20 mouse cellular contexts compared by ENCODE assay signal in the genomic region with DNA sequence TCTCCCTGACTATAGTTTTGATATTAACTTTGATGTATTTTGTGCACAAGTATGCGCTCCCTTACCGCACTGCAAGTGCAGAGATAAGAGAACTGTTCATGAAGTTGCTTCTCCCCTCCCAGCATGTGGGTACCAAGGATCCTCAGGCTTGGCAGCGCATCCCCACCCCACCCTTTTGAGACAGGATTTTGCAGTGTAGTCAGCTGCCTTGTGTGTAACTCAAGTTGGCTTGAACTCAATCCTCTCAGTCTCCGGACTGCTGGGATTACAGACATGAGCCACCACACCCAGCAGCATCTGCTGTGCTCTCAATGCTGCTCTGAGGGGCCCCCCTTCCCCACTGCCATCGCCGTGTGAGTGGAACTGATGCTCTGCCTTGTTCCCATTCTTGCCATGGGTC. TPM values are rescaled to one million over a fixed set of nuclear protein-coding genes. Genes with fewer than 3 reads are reported as not detected.
DNase-seq lines count a peak whose midpoint lies in the region; ATAC-seq and TF ChIP-seq lines count a peak whose summit lies in the region.
"Had no signal": no experiment of that assay in that cellular context is flagged by ENCODE, and none has a peak within 500 bp of the region (broad histone marks: within the 10 kb centered on the region; RNA-seq: fewer than 3 reads in every experiment).

No protein-coding gene starts in this region.

- no peak overlapping the region for H3K4me2 ChIP-seq in forebrain, postnatal 0 days (ENCODE audit: low read depth)
- no peak overlapping the region for H3K4me2 ChIP-seq in forebrain, embryonic 16.5 days (ENCODE audit: low read length)
- H3K4me2 ChIP-seq in limb, embryonic 15.5 days, result no peak overlapping the region
- H3K4me2 ChIP-seq in myocyte (ENCODE audit: low read depth), result peak overlapping the region; percentile 61
- H3K4me2 ChIP-seq: heart, embryonic 15.5 days; hindbrain, embryonic 15.5 days; midbrain, embryonic 12.5 days; neural tube, embryonic 12.5 days had no signal

- H3K4me1 ChIP-seq in forebrain, postnatal 0 days (ENCODE audit: insufficient read depth), result no peaks in the 10 kb centered on the region
- H3K4me1 ChIP-seq in forebrain, embryonic 16.5 days (replicated peaks; ENCODE audit: control insufficient read depth, insufficient read depth, low read length), result peaks cover 16% of the 10 kb centered on the region
- peaks cover 37% of the 10 kb centered on the region for H3K4me1 ChIP-seq in limb, embryonic 15.5 days
- H3K4me1 ChIP-seq in limb, embryonic 10.5 days, result no peaks in the 10 kb centered on the region

- no peak for DNase-seq in forebrain, postnatal 0 days
- no peak for DNase-seq in limb, embryonic 10.5 days (ENCODE audit: low spot score)
- peak; percentile 58 for DNase-seq in brain, embryonic 14.5 days (ENCODE audit: low read depth)
- no peak for DNase-seq in thymus, postnatal 10 days (ENCODE audit: low spot score in 2 of 2)
- DNase-seq in layer of hippocampus, adult 2 months (ENCODE audit: low spot score in 2 of 2), result no peak
- DNase-seq: adrenal gland, adult 8-10 months; spleen, adult 18-20 months had no signal

- ATAC-seq in forebrain, postnatal 0 days, result peak; percentile 25; the same call in 1 of the 2 replicates
- no peak for ATAC-seq in forebrain, embryonic 16.5 days
- no peak for ATAC-seq in limb, embryonic 15.5 days (ENCODE audit: insufficient number of reproducible peaks, low FRiP score, low TSS enrichment, low read depth)

- no peak overlapping the region for H3K27ac ChIP-seq in forebrain, postnatal 0 days (ENCODE audit: low read depth, low read length)
- no peak overlapping the region for H3K27ac ChIP-seq in forebrain, embryonic 16.5 days (ENCODE audit: low read length)
- peak overlapping the region; percentile 47 for H3K27ac ChIP-seq in limb, embryonic 15.5 days
- H3K27ac ChIP-seq in limb, embryonic 10.5 days, result no peak overlapping the region
- no peak overlapping the region for H3K27ac ChIP-seq in layer of hippocampus, adult 2 months
- H3K27ac ChIP-seq: heart, embryonic 15.5 days; hindbrain, embryonic 15.5 days; midbrain, embryonic 12.5 days; neural tube, embryonic 12.5 days had no signal

- H3ac ChIP-seq in myocyte (ENCODE audit: control insufficient read depth, insufficient read length), result no peak overlapping the region

- TF ChIP-seq CTCF in forebrain, postnatal 0 days (IDR thresholded peaks at IDR 0.05; ENCODE audit: low read depth), result no peak
- TF ChIP-seq CTCF in brain, embryonic 14.5 days (IDR thresholded peaks at IDR 0.05; ENCODE audit: borderline replicate concordance, extremely low read depth, insufficient read depth, insufficient read length), result no peak
- no peak for TF ChIP-seq CTCF in layer of hippocampus, adult 2 months (conservative IDR thresholded peaks at IDR 0.05)

- TF ChIP-seq POLR2A in brain, embryonic 14.5 days (IDR thresholded peaks at IDR 0.05; ENCODE audit: borderline replicate concordance, extremely low read depth, insufficient read depth, insufficient read length, poor library complexity, severe bottlenecking), result no peak
- TF ChIP-seq POLR2A in myocyte (IDR thresholded peaks at IDR 0.05; ENCODE audit: insufficient read length, low read depth), result no peak

- no peak overlapping the region for H3K9ac ChIP-seq in forebrain, postnatal 0 days
- H3K9ac ChIP-seq in forebrain, embryonic 16.5 days (replicated peaks; ENCODE audit: low read depth, low read length), result no peak overlapping the region
- no peak overlapping the region for H3K9ac ChIP-seq in limb, embryonic 15.5 days
- H3K9ac ChIP-seq: heart, embryonic 15.5 days; hindbrain, embryonic 15.5 days; midbrain, embryonic 12.5 days; neural tube, embryonic 12.5 days had no signal

- 59% methylated on average over 6 of the region's 6 CpGs for WGBS in forebrain, postnatal 0 days
- 68% methylated on average over 6 of the region's 6 CpGs for WGBS in forebrain, embryonic 16.5 days
- 77% methylated on average over 6 of the region's 6 CpGs for WGBS in limb, embryonic 15.5 days
- 93% methylated on average over 6 of the region's 6 CpGs for WGBS in limb, embryonic 10.5 days

- H3K36me3 ChIP-seq in forebrain, postnatal 0 days (ENCODE audit: insufficient read depth), result peaks cover 31% of the 10 kb centered on the region
- peaks cover 5% of the 10 kb centered on the region for H3K36me3 ChIP-seq in forebrain, embryonic 16.5 days (ENCODE audit: control insufficient read depth, insufficient read depth)
- H3K36me3 ChIP-seq in limb, embryonic 15.5 days, result peaks cover 44% of the 10 kb centered on the region
- H3K36me3 ChIP-seq in limb, embryonic 10.5 days, result peaks cover 72% of the 10 kb centered on the region
- H3K36me3 ChIP-seq in myocyte (ENCODE audit: control insufficient read depth, insufficient read depth), result peaks cover 7% of the 10 kb centered on the region

- no peaks in the 10 kb centered on the region for H3K9me3 ChIP-seq in forebrain, postnatal 0 days (ENCODE audit: low read length)
- H3K9me3 ChIP-seq in forebrain, embryonic 16.5 days (ENCODE audit: control insufficient read depth, low read length), result no peaks in the 10 kb centered on the region
- H3K9me3 ChIP-seq in limb, embryonic 15.5 days, result no peaks in the 10 kb centered on the region
- H3K9me3 ChIP-seq in limb, embryonic 10.5 days (replicated peaks), result no peaks in the 10 kb centered on the region
- H3K9me3 ChIP-seq: heart, embryonic 15.5 days; hindbrain, embryonic 15.5 days; midbrain, embryonic 12.5 days; neural tube, embryonic 12.5 days had no signal

- no peaks in the 10 kb centered on the region for H3K27me3 ChIP-seq in forebrain, postnatal 0 days (ENCODE audit: insufficient read depth, low read length)
- no peaks in the 10 kb centered on the region for H3K27me3 ChIP-seq in forebrain, embryonic 16.5 days (replicated peaks; ENCODE audit: control insufficient read depth, insufficient read depth, low read length)
- H3K27me3 ChIP-seq in limb, embryonic 15.5 days, result no peaks in the 10 kb centered on the region
- no peaks in the 10 kb centered on the region for H3K27me3 ChIP-seq in limb, embryonic 10.5 days (ENCODE audit: low read depth, poor library complexity, severe bottlenecking)
- no peaks in the 10 kb centered on the region for H3K27me3 ChIP-seq in myocyte (ENCODE audit: control insufficient read depth, insufficient read depth, insufficient read length)
- H3K27me3 ChIP-seq: heart, embryonic 15.5 days; hindbrain, embryonic 15.5 days; midbrain, embryonic 12.5 days; neural tube, embryonic 12.5 days had no signal

- no peak overlapping the region for H3K4me3 ChIP-seq in forebrain, postnatal 0 days (ENCODE audit: low read depth, low read length)
- no peak overlapping the region for H3K4me3 ChIP-seq in forebrain, embryonic 16.5 days (replicated peaks; ENCODE audit: low read length)
- H3K4me3 ChIP-seq in limb, embryonic 15.5 days, result no peak overlapping the region
- H3K4me3 ChIP-seq in limb, embryonic 10.5 days, result no peak overlapping the region
- no peak overlapping the region for H3K4me3 ChIP-seq in myocyte
- no peak overlapping the region for H3K4me3 ChIP-seq in layer of hippocampus, adult 2 months
- H3K4me3 ChIP-seq: erythroblast, embryonic 14.5 days; heart, embryonic 15.5 days; hindbrain, embryonic 15.5 days; midbrain, embryonic 12.5 days; neural tube, embryonic 12.5 days had no signal

- peaks cover 6% of the 10 kb centered on the region for H3K79me2 ChIP-seq in myocyte (ENCODE audit: control insufficient read depth, insufficient read depth)

RNA-seq across cellular contexts. Expression of a gene that starts 21.0 kb away (rescaled TPM):
- 0.19 TPM in 1 of 2 replicates, not detected in the other for total RNA-seq in forebrain, postnatal 0 days (2014; rRNA removed)
- not detected in 2 replicates for polyA plus RNA-seq in forebrain, postnatal 0 days (2015; fragmentation: Nextera tagmentation; extraction: Ambion mirVana)
- not detected in 2 replicates for polyA plus RNA-seq in forebrain, embryonic 16.5 days (2015; fragmentation: Nextera tagmentation; extraction: Ambion mirVana)
- polyA plus RNA-seq in limb, embryonic 15.5 days (2015; fragmentation: Nextera tagmentation; extraction: Ambion mirVana), result 9.1 and 10.9 TPM in 2 replicates
- 1.5 and 5.5 TPM in 2 replicates for polyA plus RNA-seq in limb, embryonic 10.5 days (2016; fragmentation: Nextera tagmentation; extraction: Ambion mirVana)
- 0.06 and 0.11 TPM in 2 replicates for polyA plus RNA-seq in brain, embryonic 14.5 days (2012; rRNA removed)
- not detected for polyA plus RNA-seq in myocyte (2012; fragmentation: generic; extraction: Trizol)
- total RNA-seq in layer of hippocampus, adult 2 months (2021), result not detected
- total RNA-seq: layer of hippocampus, adult 8-10 months; left cerebral cortex, adult 8-10 months had no signal
- polyA plus RNA-seq: cortical plate, adult 2 months; erythroblast, embryonic 14.5 days; hindbrain, embryonic 15.5 days had no signal

RNA-seq across cellular contexts. Expression of a gene that starts 22.7 kb away (rescaled TPM):
- 19.5 and 25.3 TPM in 2 replicates for total RNA-seq in forebrain, postnatal 0 days (2014; rRNA removed)
- 17.6 and 20.0 TPM in 2 replicates for polyA plus RNA-seq in forebrain, postnatal 0 days (2015; fragmentation: Nextera tagmentation; extraction: Ambion mirVana)
- 26.4 and 28.1 TPM in 2 replicates for polyA plus RNA-seq in forebrain, embryonic 16.5 days (2015; fragmentation: Nextera tagmentation; extraction: Ambion mirVana)
- polyA plus RNA-seq in limb, embryonic 15.5 days (2015; fragmentation: Nextera tagmentation; extraction: Ambion mirVana), result 35.5 and 36.2 TPM in 2 replicates
- polyA plus RNA-seq in limb, embryonic 10.5 days (2016; fragmentation: Nextera tagmentation; extraction: Ambion mirVana), result 41.5 and 42.3 TPM in 2 replicates
- polyA plus RNA-seq in brain, embryonic 14.5 days (2012; rRNA removed), result 26.7 and 28.4 TPM in 2 replicates
- 18.3 TPM for polyA plus RNA-seq in myocyte (2012; fragmentation: generic; extraction: Trizol)
- 1 to 10 TPM; 8.0 to 8.3 TPM for total RNA-seq in layer of hippocampus, adult 2 months (2021)

RNA-seq across cellular contexts. Expression of a gene that starts 37.0 kb away (rescaled TPM):
- total RNA-seq in forebrain, postnatal 0 days (2014; rRNA removed), result not detected in 2 replicates
- not detected in 2 replicates for polyA plus RNA-seq in forebrain, postnatal 0 days (2015; fragmentation: Nextera tagmentation; extraction: Ambion mirVana)
- polyA plus RNA-seq in forebrain, embryonic 16.5 days (2015; fragmentation: Nextera tagmentation; extraction: Ambion mirVana), result not detected in 2 replicates
- polyA plus RNA-seq in limb, embryonic 15.5 days (2015; fragmentation: Nextera tagmentation; extraction: Ambion mirVana), result 58.9 and 59.3 TPM in 2 replicates
- 3.5 and 4.9 TPM in 2 replicates for polyA plus RNA-seq in limb, embryonic 10.5 days (2016; fragmentation: Nextera tagmentation; extraction: Ambion mirVana)
- 0.26 and 0.40 TPM in 2 replicates for polyA plus RNA-seq in brain, embryonic 14.5 days (2012; rRNA removed)
- polyA plus RNA-seq in myocyte (2012; fragmentation: generic; extraction: Trizol), result not detected
- not detected for total RNA-seq in layer of hippocampus, adult 2 months (2021)
- total RNA-seq: liver, adult 2 months had no signal
- polyA plus RNA-seq: erythroblast, embryonic 14.5 days; liver, adult 2 months had no signal

RNA-seq across cellular contexts. Expression of a gene that starts 37.4 kb away (rescaled TPM):
- 0.14 TPM in 1 of 2 replicates, not detected in the other for total RNA-seq in forebrain, postnatal 0 days (2014; rRNA removed)
- polyA plus RNA-seq in forebrain, postnatal 0 days (2015; fragmentation: Nextera tagmentation; extraction: Ambion mirVana), result 0.14 and 0.23 TPM in 2 replicates
- 0.19 TPM in 1 of 2 replicates, not detected in the other for polyA plus RNA-seq in forebrain, embryonic 16.5 days (2015; fragmentation: Nextera tagmentation; extraction: Ambion mirVana)
- polyA plus RNA-seq in limb, embryonic 15.5 days (2015; fragmentation: Nextera tagmentation; extraction: Ambion mirVana), result 0.17 and 0.44 TPM in 2 replicates
- polyA plus RNA-seq in limb, embryonic 10.5 days (2016; fragmentation: Nextera tagmentation; extraction: Ambion mirVana), result not detected in 2 replicates
- polyA plus RNA-seq in brain, embryonic 14.5 days (2012; rRNA removed), result 0.18 and 0.21 TPM in 2 replicates
- polyA plus RNA-seq in myocyte (2012; fragmentation: generic; extraction: Trizol), result 0.11 TPM
- not detected for total RNA-seq in layer of hippocampus, adult 2 months (2021)
- total RNA-seq: adrenal gland, adult 8-10 months; layer of hippocampus, adult 8-10 months; left cerebral cortex, adult 8-10 months; liver, adult 2 months had no signal
- polyA plus RNA-seq: C2C12; cortical plate, adult 2 months; erythroblast, embryonic 14.5 days; heart, embryonic 15.5 days; liver, adult 2 months; midbrain, embryonic 12.5 days; neural tube, embryonic 12.5 days had no signal

RNA-seq across cellular contexts. Expression of a gene that starts 42.9 kb away (rescaled TPM):
- total RNA-seq in forebrain, postnatal 0 days (2014; rRNA removed), result 6.5 and 7.0 TPM in 2 replicates
- polyA plus RNA-seq in forebrain, postnatal 0 days (2015; fragmentation: Nextera tagmentation; extraction: Ambion mirVana), result 2.5 and 4.0 TPM in 2 replicates
- polyA plus RNA-seq in forebrain, embryonic 16.5 days (2015; fragmentation: Nextera tagmentation; extraction: Ambion mirVana), result 0.71 and 1.0 TPM in 2 replicates
- 2.0 and 2.1 TPM in 2 replicates for polyA plus RNA-seq in limb, embryonic 15.5 days (2015; fragmentation: Nextera tagmentation; extraction: Ambion mirVana)
- polyA plus RNA-seq in limb, embryonic 10.5 days (2016; fragmentation: Nextera tagmentation; extraction: Ambion mirVana), result 3.3 and 4.1 TPM in 2 replicates
- polyA plus RNA-seq in brain, embryonic 14.5 days (2012; rRNA removed), result 2.1 and 5.1 TPM in 2 replicates
- 2.4 TPM for polyA plus RNA-seq in myocyte (2012; fragmentation: generic; extraction: Trizol)
- 1 to 10 TPM; 1.4 to 1.9 TPM for total RNA-seq in layer of hippocampus, adult 2 months (2021)

Comparison
In these comparisons a context has a peak if more than half of its experiments do, and no peak if none do; other contexts are left out.
1. RNA of a gene that starts 37.0 kb away (polyA plus RNA-seq): 58.9 to 59.3 TPM in limb, embryonic 15.5 days; 3.5 to 4.9 TPM in limb, embryonic 10.5 days, 0.26 to 0.40 TPM in brain, embryonic 14.5 days, not detected in forebrain, embryonic 16.5 days, not detected in forebrain, postnatal 0 days and not detected in myocyte (single experiment); every median in the first group is over 10 times any median in the second.